Mouse (Mus musculus) myocyte (in vitro differentiated cells): ENCODE measurements at regions not wholly inside any gene's neighbourhood (a gene's known extent, or its start where the extent isn't known, plus 50 kb on each side); places are given as distances from the start of the nearest gene placed in this dataset.

Source experiments
- H3K27me3 ChIP-seq: one replicate; pipeline ENCODE4 v1.6.1; 2011; ENCODE audit not compliant: control insufficient read depth, insufficient read depth, insufficient read length
- H3K36me3 ChIP-seq: one replicate; pipeline ENCODE4 v1.6.1; 2011; ENCODE audit not compliant: control insufficient read depth, insufficient read depth
- H3K4me2 ChIP-seq: one replicate; pipeline ENCODE4 v1.6.1; 2011; ENCODE audit warnings: low read depth, control low read depth
- H3K4me3 ChIP-seq: one replicate; pipeline ENCODE4 v1.5.1; 2011; ENCODE audit warnings: mild to moderate bottlenecking, control low read depth, moderate library complexity
- H3K79me2 ChIP-seq: one replicate; pipeline ENCODE4 v1.6.1; 2011; ENCODE audit not compliant: control insufficient read depth, insufficient read depth
- H3ac ChIP-seq: one replicate; pipeline ENCODE4 v1.6.1; 2011; ENCODE audit not compliant: control insufficient read depth, insufficient read length
- CEBPB ChIP-seq: IDR thresholded peaks from 2 replicates; pipeline ENCODE4 v1.6.1; 2011; ENCODE audit warnings: mild to moderate bottlenecking, moderate library complexity; ENCODE audit not compliant: poor library complexity, insufficient read depth, severe bottlenecking
- E2F4 ChIP-seq: IDR thresholded peaks from one replicate; pipeline ENCODE4 v1.6.1; 2011; ENCODE audit warnings: mild to moderate bottlenecking, control low read depth, moderate library complexity; ENCODE audit not compliant: insufficient read depth
- MAX ChIP-seq: IDR thresholded peaks from one replicate; pipeline ENCODE4 v1.6.1; 2011; ENCODE audit warnings: low read depth, mild to moderate bottlenecking, control low read depth
- MYOD1 ChIP-seq, 3 experiments: IDR thresholded peaks; one replicate each; pipeline ENCODE4 v1.6.1; 2011; ENCODE audit warnings: control low read depth in 2 of 3, low read depth in 2 of 3, mild to moderate bottlenecking in 2 of 3, moderate library complexity in 1 of 3; ENCODE audit not compliant: insufficient read length in 2 of 3, control insufficient read depth in 1 of 3
- MYOG ChIP-seq, 3 experiments: IDR thresholded peaks; one replicate each; pipeline ENCODE4 v1.6.1; 2011; ENCODE audit warnings: control low read depth in 2 of 3, low read depth in 2 of 3, mild to moderate bottlenecking in 2 of 3; ENCODE audit not compliant: insufficient read length in 2 of 3, control insufficient read depth in 1 of 3, insufficient read depth in 1 of 3
- POLR2A ChIP-seq: IDR thresholded peaks from one replicate; pipeline ENCODE4 v1.6.1; 2011; ENCODE audit warnings: low read depth, mild to moderate bottlenecking, control low read depth, moderate library complexity; ENCODE audit not compliant: insufficient read length
- POLR2AphosphoS2 ChIP-seq: IDR thresholded peaks from one replicate; pipeline ENCODE4 v1.6.1; 2011; ENCODE audit warnings: low read depth, control low read depth; ENCODE audit not compliant: insufficient read length
- REST ChIP-seq: IDR thresholded peaks from one replicate; pipeline ENCODE4 v1.6.1; 2011; ENCODE audit warnings: mild to moderate bottlenecking, control low read depth, moderate library complexity; ENCODE audit not compliant: insufficient read depth, insufficient read length
- SRF ChIP-seq: IDR thresholded peaks from one replicate; pipeline ENCODE4 v1.6.1; 2011; ENCODE audit warnings: low read depth; ENCODE audit not compliant: control insufficient read depth, insufficient read length
- TCF12 ChIP-seq: IDR thresholded peaks from one replicate; pipeline ENCODE4 v1.6.1; 2011; ENCODE audit warnings: mild to moderate bottlenecking, control low read depth; ENCODE audit not compliant: poor library complexity, insufficient read depth, severe bottlenecking
- TCF3 ChIP-seq: IDR thresholded peaks from one replicate; pipeline ENCODE4 v1.6.1; 2011; ENCODE audit warnings: low read depth, control low read depth; ENCODE audit not compliant: insufficient read length
- USF1 ChIP-seq: IDR thresholded peaks from one replicate; pipeline ENCODE4 v1.6.1; 2011; ENCODE audit warnings: low read depth, mild to moderate bottlenecking, control low read depth, moderate library complexity

DNA sequence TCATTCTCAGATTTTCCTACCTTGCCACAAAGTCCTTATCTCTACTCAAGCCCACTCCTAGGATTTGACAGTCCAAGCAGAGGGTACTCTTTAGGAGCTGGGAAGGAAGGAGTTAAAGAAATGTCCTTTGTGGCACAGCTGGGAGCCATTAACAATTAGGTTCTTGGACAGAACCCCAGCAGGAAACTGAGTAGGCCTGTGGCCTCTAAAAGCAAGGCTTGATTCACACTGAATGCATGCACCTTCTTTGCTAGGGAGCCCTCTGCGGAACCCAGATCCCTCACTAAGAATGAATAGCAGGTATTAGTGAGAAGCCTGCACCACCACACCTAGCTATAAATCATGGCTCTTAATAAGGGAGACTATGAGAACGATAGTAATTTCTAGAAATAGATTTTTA lies 595.3 kb downstream of the Lmo4 start:
- H3K4me3 ChIP-seq = no peak overlapping the region
- no peaks in the 10 kb centered on the region for H3K79me2 ChIP-seq
- H3K27me3 ChIP-seq = no peaks in the 10 kb centered on the region
- no peaks in the 10 kb centered on the region for H3K36me3 ChIP-seq
- TF ChIP-seq POLR2AphosphoS2 = no peak
- no peak for TF ChIP-seq MAX
- TF ChIP-seq POLR2A = no peak
- no peak for TF ChIP-seq TCF3
- no peak for TF ChIP-seq MYOG (IDR thresholded peaks at IDR 0.05; ENCODE audit: control insufficient read depth in 1 of 3, insufficient read depth in 1 of 3, insufficient read length in 2 of 3, low read depth in 2 of 3)
- TF ChIP-seq TCF12 = no peak
- no peak overlapping the region for H3ac ChIP-seq
- no peak overlapping the region for H3K4me2 ChIP-seq

GRCm38 (mm10) chr3:143599120-143599519 lies 605.9 kb downstream of the Lmo4 start:
- TF ChIP-seq TCF3 (no peak), POLR2A (no peak), MYOD1 (IDR thresholded peaks at IDR 0.05; ENCODE audit: control insufficient read depth in 1 of 3, insufficient read length in 2 of 3, low read depth in 2 of 3) (no peak), TCF12 (no peak), MYOG (IDR thresholded peaks at IDR 0.05; ENCODE audit: control insufficient read depth in 1 of 3, insufficient read depth in 1 of 3, insufficient read length in 2 of 3, low read depth in 2 of 3) (no peak), USF1 (no peak), REST (no peak), SRF (no peak), CEBPB (no peak), MAX (no peak), E2F4 (no peak)
- H3K4me2 ChIP-seq = no peak overlapping the region

DNA sequence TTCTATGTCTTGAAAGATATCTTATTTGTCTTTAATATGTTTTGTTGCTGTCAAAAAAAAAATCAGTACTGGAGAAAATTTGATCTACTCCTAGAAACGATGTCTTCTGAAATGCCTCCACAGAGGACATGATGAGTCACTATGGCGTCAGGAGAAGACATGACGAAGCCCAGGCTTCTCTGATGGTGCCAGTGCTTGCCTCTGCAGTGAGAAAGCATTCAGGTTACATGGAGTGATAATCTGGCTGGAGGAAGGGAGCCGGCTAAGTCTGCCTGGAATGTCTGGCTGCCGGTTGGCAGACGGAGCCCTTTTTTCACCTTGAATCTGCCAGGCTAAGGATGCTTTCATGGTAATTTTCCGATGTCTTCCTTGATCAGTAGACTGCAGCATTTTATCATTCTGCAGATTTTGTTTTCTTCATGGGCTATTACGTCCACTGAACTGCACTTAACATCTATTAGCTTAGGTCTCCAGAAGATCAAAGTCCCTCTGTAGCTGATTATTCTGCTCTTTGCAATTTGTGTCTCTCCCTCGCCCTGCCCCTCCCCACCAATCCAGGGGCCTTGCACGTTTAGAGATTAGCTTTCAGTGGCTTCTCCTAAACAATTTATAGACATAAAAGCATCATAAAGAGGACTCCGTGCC lies 607.9 kb downstream of the Lmo4 start:
- Histone ChIP-seq H3K4me3 (no peak overlapping the region), H3K79me2 (no peaks in the 10 kb centered on the region), H3K36me3 (no peaks in the 10 kb centered on the region), H3K27me3 (no peaks in the 10 kb centered on the region), H3ac (no peak overlapping the region), H3K4me2 (peak overlapping the region; percentile 33)
- TF ChIP-seq TCF12 = no peak
- no peak for TF ChIP-seq CEBPB
- TF ChIP-seq MYOG (IDR thresholded peaks at IDR 0.05; ENCODE audit: control insufficient read depth in 1 of 3, insufficient read depth in 1 of 3, insufficient read length in 2 of 3, low read depth in 2 of 3) = no peak
- TF ChIP-seq MYOD1 (IDR thresholded peaks at IDR 0.05; ENCODE audit: control insufficient read depth in 1 of 3, insufficient read length in 2 of 3, low read depth in 2 of 3) = no peak
- no peak for TF ChIP-seq TCF3
- no peak for TF ChIP-seq E2F4
- TF ChIP-seq USF1 = no peak
- no peak for TF ChIP-seq REST
- no peak for TF ChIP-seq MAX
- TF ChIP-seq POLR2A = no peak
- TF ChIP-seq POLR2AphosphoS2 = no peak
- no peak for TF ChIP-seq SRF

More at GRCm38 (mm10) chr3:143599120-143599519, 605.9 kb downstream of the Lmo4 start:
- H3ac ChIP-seq = no peak overlapping the region
- no peaks in the 10 kb centered on the region for H3K27me3 ChIP-seq
- no peaks in the 10 kb centered on the region for H3K36me3 ChIP-seq
- no peak overlapping the region for H3K4me3 ChIP-seq
- H3K79me2 ChIP-seq = no peaks in the 10 kb centered on the region

- Histone ChIP-seq H3K36me3 (no peaks in the 10 kb centered on the region), H3K79me2 (no peaks in the 10 kb centered on the region), H3ac (no peak overlapping the region), H3K4me2 (no peak overlapping the region), H3K27me3 (no peaks in the 10 kb centered on the region), H3K4me3 (no peak overlapping the region)
- no peak for TF ChIP-seq REST
- no peak for TF ChIP-seq MYOD1 (IDR thresholded peaks at IDR 0.05; ENCODE audit: control insufficient read depth in 1 of 3, insufficient read length in 2 of 3, low read depth in 2 of 3)
- no peak for TF ChIP-seq MAX
- no peak for TF ChIP-seq USF1
- TF ChIP-seq MYOG (IDR thresholded peaks at IDR 0.05; ENCODE audit: control insufficient read depth in 1 of 3, insufficient read depth in 1 of 3, insufficient read length in 2 of 3, low read depth in 2 of 3) = no peak
These were observed 608.9 kb downstream of the Lmo4 start for GRCm38 (mm10) chr3:143596011-143596683.

DNA sequence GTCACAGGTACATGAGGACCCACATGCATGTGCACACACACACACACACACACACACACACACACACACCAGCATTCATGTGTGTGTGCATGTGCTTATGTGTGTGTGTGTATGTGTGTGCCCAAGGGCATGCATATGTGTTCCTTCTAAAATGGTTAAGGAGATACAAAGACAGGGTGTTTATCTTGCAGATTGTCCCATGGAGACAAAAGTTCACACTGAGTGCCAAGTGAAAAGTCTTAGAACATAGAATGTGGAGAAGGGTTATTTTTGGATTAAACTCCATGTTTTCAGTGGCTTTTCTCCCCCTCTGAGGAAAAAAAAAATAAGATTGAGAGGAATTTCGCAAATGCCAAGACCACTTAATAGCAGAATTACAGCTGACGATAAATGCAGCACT lies 609.9 kb downstream of the Lmo4 start:
- no peaks in the 10 kb centered on the region for H3K36me3 ChIP-seq
- TF ChIP-seq CEBPB (no peak), TCF3 (no peak), USF1 (no peak), REST (no peak)
- no peaks in the 10 kb centered on the region for H3K79me2 ChIP-seq
- no peak overlapping the region for H3K4me2 ChIP-seq
- no peak overlapping the region for H3K4me3 ChIP-seq
- H3K27me3 ChIP-seq = no peaks in the 10 kb centered on the region
- no peak overlapping the region for H3ac ChIP-seq
